In the genomic region with DNA sequence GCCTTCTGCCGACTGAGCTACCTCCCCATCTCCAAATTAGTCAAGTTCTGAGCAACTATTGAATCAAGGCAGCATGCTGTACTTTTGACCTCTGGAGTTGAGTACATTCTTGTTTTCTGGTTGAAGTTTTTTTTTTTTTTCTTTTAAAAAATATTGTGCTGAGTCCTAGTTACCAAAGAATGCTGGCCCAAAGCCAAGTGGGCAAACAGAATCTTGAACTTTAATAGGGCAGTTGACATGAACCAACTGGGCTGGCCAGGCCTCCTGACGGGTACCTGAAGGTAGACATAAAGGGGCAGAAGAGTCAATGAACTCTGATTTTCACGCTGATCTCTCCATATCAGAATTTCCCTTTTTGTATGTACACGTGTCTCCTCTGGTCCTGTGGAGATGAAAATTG, we compare ENCODE assay signal across 25 mouse cellular contexts. TPM values are rescaled to one million over a fixed set of nuclear protein-coding genes. Genes with fewer than 3 reads are reported as not detected.
DNase-seq lines count a peak whose midpoint lies in the region; ATAC-seq and TF ChIP-seq lines count a peak whose summit lies in the region.
"Had no signal": no experiment of that assay in that cellular context is flagged by ENCODE, and none has a peak within 500 bp of the region (broad histone marks: within the 10 kb centered on the region; RNA-seq: fewer than 3 reads in every experiment).

Gene Acmsd, plus strand, starts transcription at position 318 of the 400 bp plus-strand sequence.

- no peak within 1 kb of the TSS for H3K4me3 ChIP-seq in kidney, embryonic 14.5 days (ENCODE audit: low read length)
- no peak within 1 kb of the TSS for H3K4me3 ChIP-seq in lung, postnatal 0 days (ENCODE audit: low read depth, low read length)
- H3K4me3 ChIP-seq: embryonic facial prominence, embryonic 15.5 days; heart, embryonic 13.5 days; hindbrain, embryonic 10.5 days; left cerebral cortex, adult 2 months; liver, embryonic 13.5 days; neural tube, embryonic 15.5 days had no signal

- H3K9ac ChIP-seq in kidney, embryonic 14.5 days (ENCODE audit: low read depth, low read length): no peak within 1 kb of the TSS
- H3K9ac ChIP-seq in lung, postnatal 0 days (replicated peaks; ENCODE audit: low read depth): no peak within 1 kb of the TSS
- H3K9ac ChIP-seq: embryonic facial prominence, embryonic 15.5 days; heart, embryonic 13.5 days; liver, embryonic 13.5 days; neural tube, embryonic 15.5 days had no signal

- H3K4me1 ChIP-seq in kidney, embryonic 14.5 days (ENCODE audit: control insufficient read depth, insufficient read depth, low read length): no peaks in the 10 kb centered on the region
- H3K4me1 ChIP-seq in lung, postnatal 0 days (ENCODE audit: insufficient read depth, low read depth, low read length): no peaks in the 10 kb centered on the region
- H3K4me1 ChIP-seq: embryonic facial prominence, embryonic 15.5 days; liver, embryonic 13.5 days; neural tube, embryonic 15.5 days had no signal

- no peak for TF ChIP-seq CTCF in lung, postnatal 0 days (IDR thresholded peaks at IDR 0.05)

- H3K27me3 ChIP-seq in kidney, embryonic 14.5 days (ENCODE audit: control insufficient read depth, insufficient read depth, low read length): no peaks in the 10 kb centered on the region
- no peaks in the 10 kb centered on the region for H3K27me3 ChIP-seq in lung, postnatal 0 days (replicated peaks; ENCODE audit: insufficient read depth, low read length)
- H3K27me3 ChIP-seq: embryonic facial prominence, embryonic 15.5 days; heart, embryonic 13.5 days; liver, embryonic 13.5 days; neural tube, embryonic 15.5 days had no signal

- 87% methylated on average over 4 of the region's 4 CpGs for WGBS in kidney, embryonic 14.5 days
- 69% methylated on average over 4 of the region's 4 CpGs for whole genome bisulfite sequencing in lung, postnatal 0 days

- TF ChIP-seq EP300 in lung, postnatal 0 days (IDR thresholded peaks at IDR 0.05): no peak

- DNase-seq in adrenal gland, postnatal 10 days: peak; percentile 37
- DNase-seq in adrenal gland, adult (ENCODE audit: inconsistent age in 2 of 2, low spot score in 1 of 2): no peak
- DNase-seq in kidney, adult 11 months: peak; percentile 80
- DNase-seq in lung, postnatal 36 days: peak; percentile 36
- no peak for DNase-seq in lung, postnatal 0 days (ENCODE audit: low spot score)
- DNase-seq in frontal cortex, postnatal 36 days (ENCODE audit: low spot score in 2 of 2): no peak
- no peak for DNase-seq in right cerebral cortex, postnatal 14 days
- DNase-seq: cerebellum, adult 11-12 months; cerebellum, postnatal 36 days; left cerebral cortex, postnatal 4 days; liver, embryonic 13.5 days; right cerebral cortex, postnatal 25 days; thymus, postnatal 4 days had no signal

- H3K36me3 ChIP-seq in kidney, embryonic 14.5 days (ENCODE audit: control insufficient read depth, insufficient read depth, low read length): no peaks in the 10 kb centered on the region
- no peaks in the 10 kb centered on the region for H3K36me3 ChIP-seq in lung, postnatal 0 days (ENCODE audit: insufficient read depth, low read length)
- H3K36me3 ChIP-seq: embryonic facial prominence, embryonic 15.5 days; heart, embryonic 13.5 days; hindbrain, embryonic 10.5 days; liver, embryonic 13.5 days; neural tube, embryonic 15.5 days had no signal

- no peak for ATAC-seq in kidney, embryonic 14.5 days (ENCODE audit: low FRiP score, low TSS enrichment)
- ATAC-seq in lung, postnatal 0 days: no peak
- ATAC-seq: CD4-positive, CD25-positive, alpha-beta regulatory T cell, adult 4 months; hindbrain, postnatal 0 days; intestine, postnatal 0 days; midbrain, embryonic 16.5 days had no signal

- H3K4me2 ChIP-seq in kidney, embryonic 14.5 days (replicated peaks; ENCODE audit: low read depth, low read length): no peak within 1 kb of the TSS
- no peak within 1 kb of the TSS for H3K4me2 ChIP-seq in lung, postnatal 0 days (replicated peaks; ENCODE audit: low read depth, low read length)
- H3K4me2 ChIP-seq: embryonic facial prominence, embryonic 15.5 days; heart, embryonic 13.5 days; liver, embryonic 13.5 days; neural tube, embryonic 15.5 days had no signal

- H3K27ac ChIP-seq in kidney, embryonic 14.5 days (ENCODE audit: low read depth, low read length): no peak within 1 kb of the TSS
- no peak within 1 kb of the TSS for H3K27ac ChIP-seq in lung, postnatal 0 days (ENCODE audit: low read length)
- H3K27ac ChIP-seq: embryonic facial prominence, embryonic 15.5 days; heart, embryonic 13.5 days; hindbrain, embryonic 10.5 days; hindbrain, postnatal 0 days; left cerebral cortex, adult 2 months; liver, embryonic 13.5 days; neural tube, embryonic 15.5 days had no signal

- H3K9me3 ChIP-seq in kidney, embryonic 14.5 days (ENCODE audit: control insufficient read depth, low read length): peaks cover 7% of the 10 kb centered on the region; the same call in 1 of the 2 replicates
- H3K9me3 ChIP-seq in lung, postnatal 0 days (ENCODE audit: low read length): no peaks in the 10 kb centered on the region
- H3K9me3 ChIP-seq: embryonic facial prominence, embryonic 15.5 days; heart, embryonic 13.5 days; liver, embryonic 13.5 days; neural tube, embryonic 15.5 days had no signal

RNA-seq across cellular contexts. Expression of gene Acmsd, which starts in this region (rescaled TPM):
- under 1 TPM; 0.15 to 0.45 TPM for total RNA-seq in adrenal gland, postnatal 10 days (2021)
- polyA plus RNA-seq in kidney, embryonic 14.5 days (2014; fragmentation: Nextera tagmentation; extraction: Ambion mirVana): not detected in 2 replicates
- 0.21 and 0.44 TPM in 2 replicates for polyA plus RNA-seq in lung, postnatal 0 days (2015; fragmentation: Nextera tagmentation; extraction: Ambion mirVana)
- total RNA-seq: gastrocnemius, adult 8-10 months; granulocyte monocyte progenitor cell, adult 5-6 weeks; hindbrain, postnatal 0 days; left cerebral cortex, adult 2 months; left cerebral cortex, postnatal 4 days had no signal
- polyA plus RNA-seq: hindbrain, postnatal 0 days; intestine, postnatal 0 days; midbrain, embryonic 16.5 days; neural tube, embryonic 15.5 days had no signal

Comparison
In these comparisons a context has a peak if more than half of its experiments do, and no peak if none do; other contexts are left out.
1. DNase-seq: peak in kidney, adult 11 months (single experiment) and lung, postnatal 36 days (single experiment); none in adrenal gland, adult (0 of 2), lung, postnatal 0 days (single experiment), frontal cortex, postnatal 36 days (0 of 2) and right cerebral cortex, postnatal 14 days (single experiment).
2. Peak in DNase-seq in adrenal gland, postnatal 10 days; RNA of the gene not detected or under 1 TPM.